Comparison of ENCODE assay signal across 8 mouse cellular contexts in genomic region chr8:46209057-46209456, GRCm38 (mm10). TPM values are rescaled to one million over a fixed set of nuclear protein-coding genes. Genes with fewer than 3 reads are reported as not detected.
A peak's percentile ranks its signal among the peaks of the same experiment; 100 is the strongest.
DNase-seq lines count a peak whose midpoint lies in the region; ATAC-seq and TF ChIP-seq lines count a peak whose summit lies in the region.

No protein-coding gene starts in this region.

- H3K9me3 ChIP-seq in forebrain, postnatal 0 days (ENCODE audit: low read length) = no peaks in the 10 kb centered on the region
- H3K9me3 ChIP-seq in limb, embryonic 11.5 days (ENCODE audit: control insufficient read depth, low read length) = no peaks in the 10 kb centered on the region
- no peaks in the 10 kb centered on the region for H3K9me3 ChIP-seq in stomach, embryonic 16.5 days (replicated peaks; ENCODE audit: control insufficient read depth, low read length)

- H3K36me3 ChIP-seq in forebrain, postnatal 0 days (ENCODE audit: insufficient read depth) = peaks cover 46% of the 10 kb centered on the region
- H3K36me3 ChIP-seq in limb, embryonic 11.5 days (ENCODE audit: control insufficient read depth, insufficient read depth, low read length) = peaks cover 19% of the 10 kb centered on the region
- H3K36me3 ChIP-seq in stomach, embryonic 16.5 days (ENCODE audit: control insufficient read depth, insufficient read depth, low read length) = 0 out of 2 replicates have a peak, but pooled peaks cover 10% of the 10 kb centered on the region

- no peaks in the 10 kb centered on the region for H3K27me3 ChIP-seq in forebrain, postnatal 0 days (ENCODE audit: insufficient read depth, low read length)
- H3K27me3 ChIP-seq in limb, embryonic 11.5 days (ENCODE audit: control insufficient read depth, insufficient read depth, low read length) = no peaks in the 10 kb centered on the region
- no peaks in the 10 kb centered on the region for H3K27me3 ChIP-seq in stomach, embryonic 16.5 days (ENCODE audit: control insufficient read depth, insufficient read depth, low read length)

- H3K4me1 ChIP-seq in forebrain, postnatal 0 days (ENCODE audit: insufficient read depth) = peaks cover 15% of the 10 kb centered on the region
- peaks cover 15% of the 10 kb centered on the region for H3K4me1 ChIP-seq in limb, embryonic 11.5 days (ENCODE audit: control insufficient read depth, insufficient read depth, low read length)
- H3K4me1 ChIP-seq in stomach, embryonic 16.5 days (ENCODE audit: control insufficient read depth, insufficient read depth, low read length) = peaks cover 19% of the 10 kb centered on the region

- 75% methylated on average over 15 of the region's 15 CpGs for WGBS in forebrain, postnatal 0 days
- WGBS in limb, embryonic 11.5 days = 89% methylated on average over 15 of the region's 15 CpGs
- 78% methylated on average over 15 of the region's 15 CpGs for whole genome bisulfite sequencing in stomach, embryonic 16.5 days

- H3K4me2 ChIP-seq in forebrain, postnatal 0 days (ENCODE audit: low read depth) = peak overlapping the region; percentile 84
- peak overlapping the region; percentile 78 for H3K4me2 ChIP-seq in limb, embryonic 11.5 days (ENCODE audit: low read depth, severe bottlenecking)
- peak overlapping the region; percentile 64 for H3K4me2 ChIP-seq in stomach, embryonic 16.5 days (ENCODE audit: low read depth, low read length)

- H3K4me3 ChIP-seq in layer of hippocampus, adult 2 months = peak overlapping the region; percentile 87
- H3K4me3 ChIP-seq in forebrain, postnatal 0 days (ENCODE audit: low read depth, low read length) = peak overlapping the region; percentile 69
- no peak overlapping the region for H3K4me3 ChIP-seq in limb, embryonic 11.5 days (ENCODE audit: low read depth, low read length)
- peak overlapping the region; percentile 81 for H3K4me3 ChIP-seq in stomach, embryonic 16.5 days (replicated peaks; ENCODE audit: low read length)

- no peak for TF ChIP-seq POLR2A in brain, embryonic 14.5 days (IDR thresholded peaks at IDR 0.05; ENCODE audit: borderline replicate concordance, extremely low read depth, insufficient read depth, insufficient read length, poor library complexity, severe bottlenecking)

- H3K27ac ChIP-seq in layer of hippocampus, adult 2 months = peak overlapping the region; percentile 98
- H3K27ac ChIP-seq in forebrain, postnatal 0 days (ENCODE audit: low read depth, low read length) = no peak overlapping the region; the same call in 1 of the 2 replicates
- no peak overlapping the region for H3K27ac ChIP-seq in limb, embryonic 11.5 days (replicated peaks; ENCODE audit: low read depth, low read length)
- H3K27ac ChIP-seq in stomach, embryonic 16.5 days (ENCODE audit: low read length) = no peak overlapping the region

- peak overlapping the region; percentile 93; the same call in 1 of the 2 replicates for H3K9ac ChIP-seq in forebrain, postnatal 0 days
- H3K9ac ChIP-seq in limb, embryonic 11.5 days (ENCODE audit: low read length) = no peak overlapping the region
- H3K9ac ChIP-seq in stomach, embryonic 16.5 days (ENCODE audit: low read length) = peak overlapping the region; percentile 43

- ATAC-seq in forebrain, postnatal 0 days = no peak
- ATAC-seq in limb, embryonic 11.5 days (ENCODE audit: insufficient number of reproducible peaks, low FRiP score, low TSS enrichment, low read depth) = no peak
- no peak for ATAC-seq in stomach, embryonic 16.5 days (ENCODE audit: insufficient read depth, low FRiP score)
- ATAC-seq in megakaryocyte progenitor cell, adult 5-6 weeks (replicated peaks; ENCODE audit: poor library complexity) = no peak

- no peak for TF ChIP-seq CTCF in layer of hippocampus, adult 2 months (conservative IDR thresholded peaks at IDR 0.05)
- no peak for TF ChIP-seq CTCF in brain, embryonic 14.5 days (IDR thresholded peaks at IDR 0.05; ENCODE audit: borderline replicate concordance, extremely low read depth, insufficient read depth, insufficient read length)
- TF ChIP-seq CTCF in forebrain, postnatal 0 days (IDR thresholded peaks at IDR 0.05; ENCODE audit: low read depth) = no peak

- no peak for DNase-seq in layer of hippocampus, adult 2 months (ENCODE audit: low spot score in 2 of 2)
- DNase-seq in layer of hippocampus, adult 18-20 months (ENCODE audit: low spot score in 2 of 2) = no peak
- DNase-seq in brain, embryonic 14.5 days (ENCODE audit: low read depth) = peak; percentile 16
- no peak for DNase-seq in forebrain, postnatal 0 days
- DNase-seq in limb, embryonic 11.5 days (ENCODE audit: low spot score) = no peak
- no peak for DNase-seq in frontal cortex, postnatal 10 days (ENCODE audit: low spot score in 2 of 2)

RNA-seq across cellular contexts. Expression of gene Slc25a4, which starts 2.0 kb away (rescaled TPM):
- 100 to 1,000 TPM; 549 to 572 TPM for total RNA-seq in layer of hippocampus, adult 2 months (2021)
- 100 to 1,000 TPM; 542 to 549 TPM for total RNA-seq in layer of hippocampus, adult 18-20 months (2021)
- polyA plus RNA-seq in brain, embryonic 14.5 days (2012; rRNA removed) = 541 and 572 TPM in 2 replicates
- 925 and 1,077 TPM in 2 replicates for total RNA-seq in forebrain, postnatal 0 days (2014; rRNA removed)
- 945 and 997 TPM in 2 replicates for polyA plus RNA-seq in forebrain, postnatal 0 days (2015; fragmentation: Nextera tagmentation; extraction: Ambion mirVana)
- polyA plus RNA-seq in limb, embryonic 11.5 days (2014; fragmentation: Nextera tagmentation; extraction: Ambion mirVana) = 461 and 472 TPM in 2 replicates
- 398 and 461 TPM in 2 replicates for polyA plus RNA-seq in stomach, embryonic 16.5 days (2015; fragmentation: Nextera tagmentation; extraction: Ambion mirVana)
- 87.5 and 94.7 TPM in 2 replicates for total RNA-seq in megakaryocyte progenitor cell, adult 5-6 weeks (2015)
- total RNA-seq in megakaryocyte progenitor cell, adult 5-6 weeks (2017) = 157 and 166 TPM in 2 replicates

RNA-seq across cellular contexts. Expression of gene Snx25, which starts 57.1 kb away (rescaled TPM):
- 10 to 100 TPM; 41.8 to 45.3 TPM for total RNA-seq in layer of hippocampus, adult 2 months (2021)
- total RNA-seq in layer of hippocampus, adult 18-20 months (2021) = 10 to 100 TPM; 47.2 to 50.9 TPM
- polyA plus RNA-seq in brain, embryonic 14.5 days (2012; rRNA removed) = 12.0 and 16.5 TPM in 2 replicates
- 34.9 and 44.7 TPM in 2 replicates for total RNA-seq in forebrain, postnatal 0 days (2014; rRNA removed)
- 7.5 and 7.7 TPM in 2 replicates for polyA plus RNA-seq in forebrain, postnatal 0 days (2015; fragmentation: Nextera tagmentation; extraction: Ambion mirVana)
- 5.4 and 6.5 TPM in 2 replicates for polyA plus RNA-seq in limb, embryonic 11.5 days (2014; fragmentation: Nextera tagmentation; extraction: Ambion mirVana)
- polyA plus RNA-seq in stomach, embryonic 16.5 days (2015; fragmentation: Nextera tagmentation; extraction: Ambion mirVana) = 4.0 and 6.0 TPM in 2 replicates
- total RNA-seq in megakaryocyte progenitor cell, adult 5-6 weeks (2015) = 11.7 and 11.9 TPM in 2 replicates
- 8.9 and 9.7 TPM in 2 replicates for total RNA-seq in megakaryocyte progenitor cell, adult 5-6 weeks (2017)

RNA-seq across cellular contexts. Expression of gene Cfap97, which starts 57.5 kb away (rescaled TPM):
- total RNA-seq in layer of hippocampus, adult 2 months (2021) = 10 to 100 TPM; 25.2 to 26.2 TPM
- 10 to 100 TPM; 24.8 to 25.9 TPM for total RNA-seq in layer of hippocampus, adult 18-20 months (2021)
- 11.0 and 14.7 TPM in 2 replicates for polyA plus RNA-seq in brain, embryonic 14.5 days (2012; rRNA removed)
- 17.5 and 24.4 TPM in 2 replicates for total RNA-seq in forebrain, postnatal 0 days (2014; rRNA removed)
- polyA plus RNA-seq in forebrain, postnatal 0 days (2015; fragmentation: Nextera tagmentation; extraction: Ambion mirVana) = 15.4 and 22.1 TPM in 2 replicates
- 24.5 and 25.8 TPM in 2 replicates for polyA plus RNA-seq in limb, embryonic 11.5 days (2014; fragmentation: Nextera tagmentation; extraction: Ambion mirVana)
- polyA plus RNA-seq in stomach, embryonic 16.5 days (2015; fragmentation: Nextera tagmentation; extraction: Ambion mirVana) = 16.3 and 18.5 TPM in 2 replicates
- 31.3 and 31.7 TPM in 2 replicates for total RNA-seq in megakaryocyte progenitor cell, adult 5-6 weeks (2015)
- 23.7 and 27.8 TPM in 2 replicates for total RNA-seq in megakaryocyte progenitor cell, adult 5-6 weeks (2017)
